Mouse (Mus musculus): Measurements from ENCODE around the gene Vipr1. TPM values are rescaled to one million over a fixed set of nuclear protein-coding genes. Genes with fewer than 3 reads are reported as not detected.

Vipr1 gene
- 0.25 TPM for polyA plus RNA-seq (2014; fragmentation: Illumina TruSeq; extraction: RNeasy Lipid Tissue Mini Kit (QIAGEN cat#74804); ENCODE audit: low read depth, low replicate concordance)

DNA sequence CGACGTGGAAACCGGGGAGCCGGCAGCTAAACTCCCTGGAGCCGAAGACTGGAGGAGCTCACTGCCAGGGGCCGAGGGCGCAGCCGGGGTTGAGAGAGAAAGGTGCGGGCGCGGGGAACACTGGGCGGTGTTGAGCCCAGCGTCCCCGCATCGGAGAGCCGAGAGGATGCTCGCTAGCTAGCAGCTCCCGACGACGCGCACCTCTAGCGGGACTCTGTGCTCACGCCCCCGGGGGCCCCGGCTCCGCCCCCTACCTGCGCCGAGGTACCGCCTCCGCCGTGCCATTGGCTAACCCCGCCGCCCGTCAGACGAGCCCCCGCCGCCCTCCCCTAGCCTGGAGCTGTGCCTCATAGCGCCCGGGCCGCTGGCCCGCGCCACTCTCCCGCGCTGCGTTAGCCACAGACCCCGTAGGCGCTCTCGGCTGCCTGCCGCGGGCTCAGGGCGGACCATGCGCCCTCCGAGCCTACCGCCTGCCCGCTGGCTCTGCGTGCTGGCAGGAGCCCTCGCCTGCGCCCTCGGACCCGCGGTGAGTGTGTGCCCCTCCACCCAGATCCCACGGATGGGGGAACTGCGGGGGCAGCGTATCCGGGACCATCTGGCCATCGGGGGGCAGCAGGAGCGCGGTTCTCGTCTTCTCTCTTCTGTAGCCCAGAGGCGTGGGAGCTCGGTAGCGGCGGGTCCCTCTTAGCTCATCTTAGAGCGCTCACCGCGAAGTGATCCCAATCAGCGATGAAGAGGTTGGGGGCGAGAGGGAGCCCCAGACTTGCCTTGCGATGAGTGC is at the start of gene Vipr1:
Gene Vipr1, plus strand, starts transcription at position 316 of the 781 bp plus-strand sequence.

DNA sequence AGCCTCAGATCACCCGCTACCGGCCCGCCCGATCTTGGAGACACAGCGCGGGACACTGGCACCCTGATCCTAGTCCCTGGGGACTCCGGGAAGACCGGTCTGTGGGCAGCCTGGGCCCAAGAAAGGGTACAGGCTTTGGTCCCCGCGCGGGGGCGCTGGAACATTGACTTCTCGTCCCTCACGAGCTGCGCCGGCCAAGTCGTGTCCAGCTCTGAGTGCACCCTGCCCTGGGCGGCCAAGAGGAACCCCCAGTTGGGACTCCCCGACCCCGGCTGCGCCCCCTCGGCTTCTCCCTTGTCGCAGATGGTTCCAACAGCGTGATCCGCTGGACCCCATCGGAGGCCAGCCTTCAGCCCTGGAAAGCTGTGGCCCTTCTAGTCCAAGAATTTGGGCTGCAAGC is 515 bp upstream of the Vipr1 start, which contains the start of gene Lyzl4:
Gene Lyzl4, minus strand, starts transcription at position 96 of the 400 bp plus-strand sequence.

DNA sequence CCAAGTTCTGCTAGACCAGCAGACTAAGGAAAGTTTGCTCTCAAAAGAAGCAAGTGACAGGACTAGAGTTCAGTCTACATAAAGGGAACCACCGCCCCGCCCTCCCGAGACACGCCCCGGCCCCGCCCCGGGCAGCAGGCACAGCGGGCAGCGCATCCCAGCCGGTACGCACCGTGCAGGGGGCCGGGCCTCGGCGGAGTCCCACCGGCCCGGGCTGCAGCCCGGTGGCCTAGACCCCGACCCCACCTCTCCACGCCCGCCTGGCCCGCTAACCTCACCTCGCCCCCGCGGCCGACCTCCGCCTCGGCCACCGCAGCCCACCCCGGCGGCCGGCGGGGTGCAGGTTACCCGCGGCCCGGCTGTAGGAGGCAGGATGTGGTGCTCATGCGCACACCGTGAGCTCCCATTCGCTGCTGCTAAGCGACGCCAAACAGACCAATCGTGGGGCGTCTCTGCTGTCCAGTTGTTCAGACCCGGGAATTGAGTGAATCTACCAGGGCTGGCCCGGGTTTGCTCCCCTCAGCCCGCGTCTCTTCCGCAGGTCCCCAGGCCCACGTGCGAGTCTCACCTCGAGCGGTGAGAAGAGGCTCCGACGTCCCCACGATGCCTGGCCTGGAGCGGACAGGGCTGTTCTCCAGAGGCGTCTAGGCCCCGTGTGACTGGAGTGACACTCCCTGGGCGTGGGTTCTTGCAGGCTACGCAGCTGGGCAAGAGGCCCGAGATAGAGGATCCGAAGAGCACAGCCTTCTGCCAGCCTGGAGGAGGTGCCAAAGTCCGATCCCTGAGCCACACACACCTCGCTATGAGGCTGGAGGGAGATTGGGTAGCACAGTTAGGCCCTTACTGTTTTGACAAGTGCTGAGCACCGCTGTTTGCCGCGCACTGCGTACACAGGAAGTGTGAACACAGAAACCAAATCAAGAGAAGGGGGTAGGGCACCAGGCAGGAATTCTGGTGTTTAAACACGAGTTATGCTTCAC is 62.4 kb downstream of the Vipr1 start, which contains the start of gene Sec22c:
Gene Sec22c, minus strand, starts transcription at position 845 of the 980 bp plus-strand sequence.

DNA sequence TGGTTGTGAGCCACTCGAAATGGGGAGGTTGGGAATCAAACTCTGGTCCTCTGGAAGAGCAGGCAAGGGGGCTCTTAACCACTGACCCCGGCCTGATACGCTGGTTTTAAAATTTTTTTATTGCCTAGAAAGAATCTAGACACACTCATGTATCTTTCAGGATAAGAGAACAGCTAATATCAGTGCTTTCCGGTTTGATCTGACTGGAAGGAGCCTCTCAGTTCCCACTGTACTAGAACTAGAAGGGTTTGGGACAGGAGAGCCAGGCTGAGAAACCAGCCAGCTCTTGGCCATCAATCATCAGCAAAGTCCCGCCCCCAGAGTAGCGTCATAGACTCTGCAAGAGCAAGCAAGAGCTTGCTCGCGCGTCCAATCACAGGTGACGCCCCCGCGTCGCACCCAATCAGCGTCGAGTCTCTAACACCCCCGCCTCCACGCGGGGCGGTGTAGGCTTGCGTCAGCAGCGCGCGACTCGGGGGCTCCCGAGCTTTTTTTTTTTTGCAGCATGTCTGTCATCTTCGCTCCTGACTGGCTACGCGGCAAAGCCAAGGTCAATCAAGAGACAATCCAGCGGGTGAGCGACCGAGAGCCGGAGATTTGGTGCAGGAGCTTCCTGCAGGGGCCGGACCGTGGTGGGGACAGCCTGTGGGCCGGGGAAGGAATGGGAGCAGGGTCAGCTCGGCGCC is 67.5 kb downstream of the Vipr1 start, which contains the start of gene Ss18l2:
Gene Ss18l2, plus strand, starts transcription at position 432 of the 686 bp plus-strand sequence.

DNA sequence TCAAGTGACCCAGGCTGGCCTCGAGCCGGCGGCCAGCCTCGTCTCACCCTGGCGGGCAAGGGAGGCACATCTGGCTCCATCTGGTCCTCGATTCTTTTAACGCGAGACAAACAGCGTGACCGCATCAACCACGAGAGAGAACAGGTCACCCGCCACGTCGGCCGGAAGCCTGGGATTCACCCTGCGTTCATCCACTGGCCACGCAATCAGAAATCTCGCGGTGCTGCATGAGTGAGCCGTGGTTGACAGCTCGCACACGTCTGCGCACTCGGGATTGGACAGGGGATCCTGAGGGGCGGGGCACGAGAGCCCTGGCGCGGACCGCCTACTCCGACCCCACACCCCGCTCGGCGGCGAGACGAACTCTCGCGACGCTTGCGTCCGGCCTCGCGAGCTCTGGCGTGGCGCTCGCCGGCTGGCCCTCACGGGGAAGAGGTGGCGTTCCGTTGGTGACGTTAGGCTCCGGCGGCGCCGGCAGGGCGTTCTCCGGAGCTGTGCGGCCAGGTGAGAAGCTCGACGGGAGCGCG is 76.3 kb downstream of the Vipr1 start, which contains the start of gene Nktr:
Gene Nktr, plus strand, starts transcription at position 378 of the 527 bp plus-strand sequence.

Other genes with a start within 250 kb of the Vipr1 start
- gene Cck, start 147.0 kb upstream of the Vipr1 start, polyA plus RNA-seq (2014; fragmentation: Illumina TruSeq; extraction: RNeasy Lipid Tissue Mini Kit (QIAGEN cat#74804); ENCODE audit: low read depth, low replicate concordance) = not detected
- gene Lyzl4, start 620 bp upstream of the Vipr1 start, polyA plus RNA-seq (2014; fragmentation: Illumina TruSeq; extraction: RNeasy Lipid Tissue Mini Kit (QIAGEN cat#74804); ENCODE audit: low read depth, low replicate concordance) = 10.4 TPM
- gene Sec22c, start 62.8 kb downstream of the Vipr1 start, polyA plus RNA-seq (2014; fragmentation: Illumina TruSeq; extraction: RNeasy Lipid Tissue Mini Kit (QIAGEN cat#74804); ENCODE audit: low read depth, low replicate concordance) = 4.6 TPM
- 9.2 TPM for gene Ss18l2, start 67.6 kb downstream of the Vipr1 start, polyA plus RNA-seq (2014; fragmentation: Illumina TruSeq; extraction: RNeasy Lipid Tissue Mini Kit (QIAGEN cat#74804); ENCODE audit: low read depth, low replicate concordance)
- 222 TPM for gene Nktr, start 76.5 kb downstream of the Vipr1 start, polyA plus RNA-seq (2014; fragmentation: Illumina TruSeq; extraction: RNeasy Lipid Tissue Mini Kit (QIAGEN cat#74804); ENCODE audit: low read depth, low replicate concordance)
- gene Zfp651, start 116.6 kb downstream of the Vipr1 start, polyA plus RNA-seq (2014; fragmentation: Illumina TruSeq; extraction: RNeasy Lipid Tissue Mini Kit (QIAGEN cat#74804); ENCODE audit: low read depth, low replicate concordance) = 0.22 TPM
- gene Klhl40, start 134.9 kb downstream of the Vipr1 start, polyA plus RNA-seq (2014; fragmentation: Illumina TruSeq; extraction: RNeasy Lipid Tissue Mini Kit (QIAGEN cat#74804); ENCODE audit: low read depth, low replicate concordance) = not detected
- not detected for gene Hhatl, start 149.8 kb downstream of the Vipr1 start, polyA plus RNA-seq (2014; fragmentation: Illumina TruSeq; extraction: RNeasy Lipid Tissue Mini Kit (QIAGEN cat#74804); ENCODE audit: low read depth, low replicate concordance)
- 21.3 TPM for gene Ccdc13, start 196.7 kb downstream of the Vipr1 start, polyA plus RNA-seq (2014; fragmentation: Illumina TruSeq; extraction: RNeasy Lipid Tissue Mini Kit (QIAGEN cat#74804); ENCODE audit: low read depth, low replicate concordance)
- gene Higd1a, start 215.6 kb downstream of the Vipr1 start, polyA plus RNA-seq (2014; fragmentation: Illumina TruSeq; extraction: RNeasy Lipid Tissue Mini Kit (QIAGEN cat#74804); ENCODE audit: low read depth, low replicate concordance) = 130 TPM

Data from testis, adult 10 weeks (tissue).